Mouse (Mus musculus) adrenal gland, adult (tissue): ENCODE measurements around the gene Olfr1228.

Experiments used
- DNase-seq, 2 experiments: peaks; one replicate each; pipeline ENCODE4 v3.0.0; 2022 to 2023; ENCODE audit warnings: low spot score in 1 of 2; ENCODE audit not compliant: inconsistent age in 2 of 2

Olfr1228 gene

DNA sequence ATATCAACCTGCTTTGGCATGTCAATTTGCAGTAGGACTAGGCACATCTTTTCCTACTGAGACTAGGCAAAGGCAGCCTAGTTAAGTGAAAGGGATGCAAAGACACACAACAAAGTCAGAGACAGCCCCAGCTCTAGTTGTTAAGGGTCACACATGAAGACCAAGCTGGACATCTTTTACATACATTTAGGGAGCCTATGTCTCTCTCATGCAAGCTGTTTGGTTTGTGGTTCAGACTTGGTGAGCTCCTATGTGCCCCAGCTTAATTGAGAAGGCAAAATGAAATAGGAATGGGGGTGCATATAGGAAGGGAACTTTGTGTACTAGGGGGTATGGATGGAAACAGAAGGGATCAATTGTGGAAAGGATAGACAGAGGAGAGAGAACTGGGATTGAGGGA lies at the start of gene Olfr1228:
Gene Olfr1228 (minus strand): TSS at position 101 of the 400 bp plus-strand sequence.
- no peak for DNase-seq

DNA sequence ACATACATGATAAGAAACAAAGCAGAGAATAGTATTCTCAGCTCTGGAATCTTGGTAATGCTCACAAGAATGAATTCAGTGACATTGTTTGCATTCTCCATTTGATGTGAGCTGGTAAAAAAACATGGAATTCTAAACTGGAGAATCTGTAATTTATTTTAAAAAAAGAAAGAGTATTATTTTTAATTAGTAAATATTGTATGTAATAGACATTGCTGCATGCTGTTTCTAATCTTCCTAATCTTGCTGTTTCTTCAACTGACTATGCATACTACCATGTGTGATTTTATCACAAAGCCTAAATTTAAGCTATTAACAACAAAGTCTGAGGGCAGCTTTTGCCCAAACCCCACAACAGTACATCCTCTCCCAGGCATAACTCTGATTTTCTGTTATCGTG lies 43.3 kb upstream of the Olfr1228 start, which contains the start of gene Olfr1230:
Gene Olfr1230 (minus strand): TSS at position 101 of the 400 bp plus-strand sequence.
- no peak for DNase-seq

DNA sequence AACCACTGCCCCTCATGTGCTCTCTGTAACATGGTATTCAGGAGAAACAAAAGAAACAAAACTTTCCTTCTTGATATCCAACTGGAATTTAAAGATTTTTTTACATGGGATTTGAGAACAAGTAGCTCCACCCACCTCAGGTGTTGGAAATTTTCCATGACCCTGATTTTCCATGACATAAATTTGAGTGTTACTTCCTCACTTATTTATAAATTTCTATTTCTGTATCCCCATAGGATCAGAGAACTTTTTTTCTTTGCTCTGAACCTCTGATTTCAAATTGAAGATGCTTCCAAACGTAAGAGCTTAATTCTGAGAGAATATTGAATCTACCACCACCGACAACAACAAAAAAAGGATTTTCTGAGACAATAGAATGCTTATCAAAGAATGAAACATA lies 34.1 kb upstream of the Olfr1228 start, which contains the start of gene Olfr1229:
Gene Olfr1229 (minus strand): TSS at position 101 of the 400 bp plus-strand sequence.
- DNase-seq, result no peak

DNA sequence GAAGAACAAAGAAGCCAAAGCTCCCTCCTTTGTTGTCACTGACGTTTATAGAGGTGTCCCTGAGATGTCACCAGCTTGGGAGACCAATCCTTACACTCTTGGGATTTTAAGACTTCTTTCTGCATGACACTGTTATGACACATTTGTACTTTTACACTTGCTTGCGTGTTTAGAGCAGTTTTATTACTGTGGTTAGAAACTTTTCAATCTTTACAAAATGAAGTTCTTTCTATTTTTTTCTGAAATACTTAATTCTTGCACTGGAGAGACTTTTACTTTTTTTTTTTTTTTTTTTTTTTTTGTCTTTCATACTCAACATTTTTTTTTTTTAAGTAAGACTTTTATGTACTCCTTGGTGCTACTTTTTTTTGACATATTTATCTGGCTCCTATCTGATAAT lies 53.9 kb downstream of the Olfr1228 start, which contains the start of gene Olfr1226:
Gene Olfr1226 (minus strand): TSS at position 101 of the 400 bp plus-strand sequence.
- DNase-seq, result no peak
